In the genomic region with DNA sequence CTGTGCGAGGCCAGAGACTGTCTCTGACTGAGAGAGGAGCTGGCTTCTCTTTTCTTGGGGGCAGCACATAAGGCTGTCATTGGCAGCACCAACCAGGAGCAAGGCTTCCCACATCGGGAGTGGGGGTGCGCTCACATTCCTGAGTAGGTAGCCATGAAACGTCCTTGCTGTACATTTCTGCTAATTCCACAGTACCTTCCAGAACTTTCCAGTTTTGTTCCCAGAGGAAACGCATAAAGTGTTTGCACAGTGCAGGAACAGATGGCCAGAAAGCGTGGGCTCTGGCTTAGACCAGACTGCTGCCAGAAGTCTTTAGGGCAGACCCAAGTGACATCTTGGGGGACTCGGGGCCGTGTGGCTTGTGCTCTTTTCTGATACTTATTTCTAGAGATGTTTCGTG, we compare ENCODE assay signal across 9 mouse cellular contexts. TPM values are rescaled to one million over a fixed set of nuclear protein-coding genes. Genes with fewer than 3 reads are reported as not detected.
DNase-seq lines count a peak whose midpoint lies in the region; ATAC-seq lines count a peak whose summit lies in the region.
"Had no signal": no experiment of that assay in that cellular context is flagged by ENCODE, and none has a peak within 500 bp of the region (broad histone marks: within the 10 kb centered on the region; RNA-seq: fewer than 3 reads in every experiment).

No protein-coding gene starts in this region.

- H3K27me3 ChIP-seq in heart, embryonic 15.5 days = 0 out of 2 replicates have a peak, but pooled peaks cover 5% of the 10 kb centered on the region
- H3K27me3 ChIP-seq in embryonic facial prominence, embryonic 13.5 days = no peaks in the 10 kb centered on the region
- no peaks in the 10 kb centered on the region for H3K27me3 ChIP-seq in limb, embryonic 10.5 days (ENCODE audit: low read depth, poor library complexity, severe bottlenecking)

- H3K4me2 ChIP-seq in heart, embryonic 15.5 days = peak overlapping the region; percentile 39
- peak overlapping the region; percentile 60 for H3K4me2 ChIP-seq in embryonic facial prominence, embryonic 13.5 days

- no peak for ATAC-seq in heart, embryonic 15.5 days (replicated peaks; ENCODE audit: insufficient number of reproducible peaks, insufficient read depth, low FRiP score, low read depth)
- ATAC-seq in embryonic facial prominence, embryonic 13.5 days (ENCODE audit: insufficient number of reproducible peaks, insufficient read depth, low FRiP score, low TSS enrichment, low read depth) = 0 out of 2 replicates have a peak, but pooled peaks have one; percentile 17
- no peak for ATAC-seq in monocyte, adult 5-6 weeks (replicated peaks; ENCODE audit: insufficient number of reproducible peaks, low FRiP score, low TSS enrichment, poor library complexity, severe bottlenecking)

- H3K36me3 ChIP-seq in heart, embryonic 15.5 days = no peaks in the 10 kb centered on the region
- no peaks in the 10 kb centered on the region for H3K36me3 ChIP-seq in embryonic facial prominence, embryonic 13.5 days
- H3K36me3 ChIP-seq in limb, embryonic 10.5 days = no peaks in the 10 kb centered on the region
- H3K36me3 ChIP-seq: G1E had no signal

- peak overlapping the region; percentile 73 for H3K27ac ChIP-seq in heart, embryonic 15.5 days
- peak overlapping the region; percentile 99 for H3K27ac ChIP-seq in embryonic facial prominence, embryonic 13.5 days
- H3K27ac ChIP-seq in limb, embryonic 10.5 days = peak overlapping the region; percentile 95

- 60% methylated on average over 9 of the region's 9 CpGs for WGBS in heart, embryonic 15.5 days
- WGBS in embryonic facial prominence, embryonic 13.5 days = 24% methylated on average over 9 of the region's 9 CpGs
- WGBS in limb, embryonic 10.5 days = 48% methylated on average over 9 of the region's 9 CpGs

- H3K9ac ChIP-seq in heart, embryonic 15.5 days = no peak overlapping the region
- H3K9ac ChIP-seq in embryonic facial prominence, embryonic 13.5 days = peak overlapping the region; percentile 62

- H3K4me3 ChIP-seq in heart, embryonic 15.5 days = no peak overlapping the region
- peak overlapping the region; percentile 32 for H3K4me3 ChIP-seq in embryonic facial prominence, embryonic 13.5 days
- peak overlapping the region; percentile 46 for H3K4me3 ChIP-seq in limb, embryonic 10.5 days

- no peak for DNase-seq in heart, adult 8-10 months (ENCODE audit: low spot score)
- peak; percentile 92 for DNase-seq in brain, adult 2 months (ENCODE audit: low read depth, low spot score)
- no peak for DNase-seq in limb, embryonic 10.5 days (ENCODE audit: low spot score)
- no peak for DNase-seq in spleen, postnatal 4 days (ENCODE audit: low spot score in 2 of 2)
- DNase-seq in gastrocnemius, adult 8-10 months (ENCODE audit: low spot score in 2 of 2) = no peak

- peaks cover 39% of the 10 kb centered on the region for H3K4me1 ChIP-seq in heart, embryonic 15.5 days (replicated peaks)
- peaks cover 75% of the 10 kb centered on the region for H3K4me1 ChIP-seq in embryonic facial prominence, embryonic 13.5 days
- peaks cover 77% of the 10 kb centered on the region for H3K4me1 ChIP-seq in limb, embryonic 10.5 days

- no peaks in the 10 kb centered on the region for H3K9me3 ChIP-seq in heart, embryonic 15.5 days (replicated peaks)
- H3K9me3 ChIP-seq in embryonic facial prominence, embryonic 13.5 days = no peaks in the 10 kb centered on the region
- no peaks in the 10 kb centered on the region for H3K9me3 ChIP-seq in limb, embryonic 10.5 days (replicated peaks)
- H3K9me3 ChIP-seq: G1E had no signal

RNA-seq across cellular contexts. Expression of a gene that starts 34.0 kb away (rescaled TPM):
- polyA plus RNA-seq in heart, embryonic 15.5 days (2015; fragmentation: Nextera tagmentation; extraction: Ambion mirVana) = 64.7 and 67.7 TPM in 2 replicates
- total RNA-seq in heart, adult 8-10 months (2022) = 10 to 100 TPM; 12.4 to 17.8 (median 15.9) TPM
- 77.4 and 80.0 TPM in 2 replicates for polyA plus RNA-seq in embryonic facial prominence, embryonic 13.5 days (2015; fragmentation: Nextera tagmentation; extraction: Ambion mirVana)
- polyA plus RNA-seq in limb, embryonic 10.5 days (2016; fragmentation: Nextera tagmentation; extraction: Ambion mirVana) = 104 and 107 TPM in 2 replicates
- 15.4 to 17.5 TPM (median 17.0 TPM) in 3 replicates for total RNA-seq in monocyte, adult 5-6 weeks (2017)
- 1 to 10 TPM; 3.6 to 6.8 (median 5.0) TPM for total RNA-seq in gastrocnemius, adult 8-10 months (2022)
